Mouse (Mus musculus): ENCODE measurements at regions not wholly inside any gene's neighbourhood (a gene's known extent, or its start where the extent isn't known, plus 50 kb on each side); places are given as distances from the start of the nearest gene placed in this dataset.

DNA sequence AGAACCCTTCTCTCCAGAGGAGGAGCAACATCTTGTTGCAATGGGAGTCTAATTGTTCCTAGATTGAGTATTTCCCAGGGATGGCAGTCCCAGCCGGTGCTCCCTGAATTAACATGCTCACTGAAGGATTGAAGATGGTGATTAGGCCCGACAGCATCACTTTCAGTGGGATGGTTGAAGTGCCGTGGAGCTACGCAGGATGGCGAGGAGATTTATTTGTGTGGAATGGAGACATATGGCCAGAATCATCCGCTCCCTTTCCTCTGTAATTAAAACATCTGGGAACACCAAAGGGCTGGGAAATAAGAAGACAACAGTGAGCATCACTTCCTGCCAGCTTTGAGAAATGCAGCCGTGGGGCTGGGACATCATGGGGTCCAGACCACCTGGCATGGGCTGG is 512.4 kb downstream of the Dhx35 start:
- TF ChIP-seq ETS1 (IDR thresholded peaks at IDR 0.05; ENCODE audit: low read depth, low read length) (no peak), MYB (IDR thresholded peaks at IDR 0.05; ENCODE audit: low read depth, low read length) (no peak), UBTF (IDR thresholded peaks at IDR 0.05; ENCODE audit: borderline replicate concordance, insufficient read depth, low read depth, low read length) (no peak), CHD1 (IDR thresholded peaks at IDR 0.05; ENCODE audit: low read depth, low read length) (no peak)
